Mouse (Mus musculus): ENCODE results near the gene Dscam.

Dscam gene

DNA sequence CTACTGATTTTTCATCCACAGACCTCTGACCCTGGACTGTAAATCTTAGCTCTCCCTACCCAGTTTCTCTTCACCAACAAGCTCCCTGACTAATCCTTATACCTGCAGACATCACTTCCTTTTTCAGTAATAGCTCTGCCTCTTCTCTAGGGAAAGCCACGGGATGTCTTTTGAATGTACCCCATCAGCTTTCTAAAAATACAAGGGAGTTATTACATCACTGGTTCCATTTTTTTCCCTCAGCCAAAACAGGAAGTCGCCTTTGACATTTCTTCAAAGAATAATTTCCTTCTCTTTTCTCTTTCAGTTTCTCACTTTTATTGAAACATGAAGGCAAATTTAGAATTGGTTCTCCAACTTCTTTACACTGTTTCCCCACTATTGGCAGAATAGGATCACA lies 67.5 kb downstream of the Dscam start:
- no peak for DNase-seq

DNA sequence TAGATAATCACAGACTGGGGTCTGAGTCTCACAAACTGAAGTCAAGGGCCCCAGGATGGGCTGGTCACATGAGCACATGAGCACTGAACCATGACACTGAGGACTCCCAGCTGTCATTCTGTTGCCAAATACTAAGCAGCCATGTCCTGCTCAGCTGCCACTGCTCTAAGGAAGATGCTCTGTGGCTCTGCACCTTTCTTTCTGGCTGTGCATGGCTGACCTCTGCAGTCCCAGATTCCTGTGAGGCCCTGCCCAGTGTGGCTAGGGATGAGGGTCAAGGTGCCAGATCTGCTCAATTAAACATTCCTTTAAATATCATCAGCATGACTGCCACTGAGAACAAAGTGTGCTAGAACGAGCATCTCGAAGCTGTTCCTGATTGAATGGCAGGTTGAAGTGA lies 70.5 kb downstream of the Dscam start:
- no peak for DNase-seq

DNA sequence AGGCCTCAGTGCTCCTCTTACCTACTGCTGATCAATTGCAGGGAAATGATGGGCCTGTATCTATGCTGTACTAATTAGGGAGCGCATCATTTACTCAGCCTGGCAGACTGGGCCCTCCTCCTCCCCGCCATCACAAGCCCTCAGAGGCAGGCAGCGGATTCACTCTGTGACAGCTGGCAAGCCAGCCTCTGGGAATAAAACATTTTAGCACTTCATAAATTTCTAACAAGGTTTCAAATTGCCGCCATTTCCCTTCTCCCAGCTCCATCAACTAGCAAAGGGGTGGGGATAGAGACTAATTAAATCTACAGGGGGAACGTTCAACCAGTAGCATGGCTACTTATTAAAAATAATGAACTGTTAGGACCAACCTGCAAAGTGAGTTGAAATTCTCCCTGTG lies 72.0 kb downstream of the Dscam start:
- DNase-seq: no peak

DNA sequence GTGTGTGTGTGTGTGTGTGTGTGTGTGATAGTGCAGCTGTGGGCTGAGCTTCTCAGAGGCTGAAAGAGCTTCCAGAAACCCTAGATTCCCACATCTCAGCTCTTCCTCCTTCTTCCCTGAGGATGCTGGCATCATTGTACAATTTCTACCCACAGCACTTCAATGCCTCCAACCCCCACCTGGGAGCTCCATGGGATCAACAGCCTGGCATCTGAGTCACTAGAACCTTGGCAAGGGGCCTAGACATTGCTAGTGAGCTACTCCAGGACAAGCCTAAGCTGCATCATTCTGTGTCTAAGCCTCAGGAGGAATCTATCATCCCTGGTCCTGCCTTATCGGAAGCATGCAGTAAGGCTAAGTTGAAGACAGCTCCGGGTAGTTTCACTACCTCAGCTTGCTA lies 73.8 kb downstream of the Dscam start:
- no peak for DNase-seq

DNA sequence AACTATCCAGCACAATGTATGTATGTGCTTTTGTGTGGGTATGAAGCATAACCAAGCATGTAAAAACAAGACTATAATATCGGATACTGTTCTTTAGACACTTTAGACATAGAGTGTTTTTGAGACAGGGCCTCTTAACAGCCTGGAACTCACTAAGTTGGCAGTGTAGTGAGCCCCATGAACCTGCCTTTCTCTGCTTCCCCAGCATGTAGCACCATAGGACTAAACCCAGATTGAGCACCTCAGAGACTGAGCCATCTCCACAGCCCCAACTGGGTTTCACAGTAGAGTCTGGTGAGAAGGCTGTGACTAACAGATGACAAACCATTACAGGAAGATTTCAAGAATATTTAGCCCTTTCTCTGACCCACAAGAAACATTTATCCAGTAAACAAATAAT lies 75.1 kb downstream of the Dscam start:
- DNase-seq: no peak

DNA sequence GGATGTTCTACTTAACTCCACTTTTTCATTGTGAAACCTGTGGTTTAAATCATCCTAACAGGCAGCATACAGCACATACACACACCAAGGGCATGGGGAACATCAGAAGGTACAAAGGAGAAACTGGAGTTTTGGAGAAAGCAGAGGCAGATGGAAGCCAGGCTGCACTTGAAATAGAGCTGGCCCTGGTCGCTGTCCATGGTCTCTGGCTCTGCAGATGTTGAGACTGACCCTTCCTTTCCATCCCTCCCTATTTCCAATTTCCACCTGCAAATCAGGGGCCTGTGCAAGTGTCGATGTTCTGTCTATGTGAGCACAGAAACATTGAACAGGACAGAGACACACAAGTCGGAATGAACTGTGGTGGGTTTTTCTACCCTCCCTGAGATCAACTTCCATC lies 81.2 kb downstream of the Dscam start:
- DNase-seq: no peak

DNA sequence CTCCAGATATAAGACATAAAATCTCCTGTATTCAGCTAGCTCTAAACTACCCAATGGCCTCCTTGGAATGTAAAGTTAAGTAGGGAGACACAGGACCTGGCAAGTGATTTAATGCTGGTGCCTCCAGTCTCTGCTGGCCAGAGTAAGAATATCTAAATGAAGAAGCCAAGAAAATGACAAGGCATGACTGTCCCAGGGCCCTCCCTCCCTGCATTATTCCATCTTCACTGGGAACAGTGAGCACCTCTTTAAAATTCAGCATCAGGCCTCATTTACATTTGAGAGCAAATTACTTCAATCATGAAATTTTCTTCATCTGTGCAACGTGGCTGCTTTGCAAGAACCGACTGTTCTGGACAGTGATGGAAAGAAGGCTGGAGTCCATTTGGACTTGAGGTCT lies 86.9 kb downstream of the Dscam start:
- no peak for DNase-seq

DNA sequence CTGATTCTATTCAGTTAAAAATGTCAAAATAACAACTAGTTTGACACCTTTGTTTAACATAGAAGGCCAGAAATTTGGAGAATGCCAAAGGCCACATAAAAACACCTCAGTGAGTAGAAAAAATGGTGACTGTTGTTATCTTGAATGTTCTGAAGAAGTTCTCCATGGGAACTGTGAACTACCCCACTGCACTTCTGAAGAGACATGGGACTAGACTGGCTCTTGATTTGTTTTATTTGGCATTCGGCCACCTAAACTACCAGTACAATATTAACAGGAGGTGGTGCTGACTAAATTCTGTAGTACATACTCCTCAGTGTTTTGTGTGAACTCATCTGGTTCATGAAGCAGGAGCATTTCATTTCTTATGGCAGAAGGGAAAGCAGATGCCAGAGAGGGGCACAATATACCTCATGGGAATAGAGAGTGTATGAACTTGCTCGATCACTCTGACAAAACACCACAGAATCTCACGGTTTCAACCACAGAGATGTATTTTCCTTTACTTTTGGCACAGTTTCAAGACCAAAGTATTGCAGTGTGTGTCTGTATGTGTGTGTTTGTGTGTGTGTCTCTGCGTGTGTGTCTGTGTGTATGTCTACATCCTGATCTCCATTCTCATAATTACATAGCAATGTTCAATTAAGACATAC lies 94.5 kb downstream of the Dscam start:
- no peak for DNase-seq

DNA sequence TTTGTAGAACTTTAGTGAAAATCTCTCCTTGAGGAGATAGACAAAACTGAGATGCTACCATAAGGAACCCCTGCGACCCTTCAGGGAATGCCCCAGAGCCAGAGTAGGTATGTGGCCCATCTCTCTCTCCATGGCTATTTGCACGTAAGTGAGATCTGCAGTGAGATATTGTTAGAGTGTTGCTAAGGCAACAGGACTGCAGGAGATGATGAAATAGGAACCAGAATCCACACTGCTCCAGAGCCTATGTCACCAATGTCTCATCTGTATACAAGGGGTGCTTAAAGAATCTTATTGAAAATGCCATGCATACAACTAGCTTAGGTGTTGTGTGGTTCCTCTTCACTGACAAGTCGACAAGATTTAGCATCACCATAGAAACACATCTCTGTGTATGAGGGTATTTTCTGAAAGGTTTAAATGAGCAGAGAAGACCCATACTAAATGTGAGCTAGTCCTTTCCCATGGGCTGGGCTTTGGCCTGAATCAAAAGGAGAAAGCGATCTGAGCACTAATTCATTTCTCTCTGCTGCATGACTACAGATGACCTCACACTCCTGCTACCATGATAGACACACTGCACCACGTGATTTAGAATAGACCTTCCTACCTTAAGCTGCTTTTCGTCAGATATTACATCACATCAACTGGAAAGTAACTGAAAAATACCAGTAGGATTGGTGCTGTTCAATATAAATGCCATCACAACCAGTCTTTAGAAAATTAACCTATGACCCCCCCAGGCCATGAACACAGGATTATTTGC lies 95.2 kb downstream of the Dscam start:
- DNase-seq: no peak

DNA sequence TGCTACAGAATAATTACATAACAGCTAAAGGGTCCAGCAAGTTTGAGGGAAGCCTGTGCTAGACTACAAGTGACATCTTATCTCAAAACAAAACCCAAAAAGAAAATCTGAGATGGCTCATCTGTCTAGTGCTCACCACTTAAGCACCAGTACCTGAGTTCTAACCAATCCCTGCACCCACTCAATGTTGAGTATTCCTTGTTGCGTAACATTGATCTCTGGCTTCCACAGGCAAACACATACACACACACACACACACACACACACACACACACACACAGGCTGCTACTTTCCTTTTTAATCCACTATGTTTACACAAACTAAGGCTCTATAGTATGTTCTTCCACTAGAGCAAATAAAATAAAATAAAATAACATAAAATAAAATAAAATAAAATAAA lies 96.7 kb downstream of the Dscam start:
- no peak for DNase-seq

DNA sequence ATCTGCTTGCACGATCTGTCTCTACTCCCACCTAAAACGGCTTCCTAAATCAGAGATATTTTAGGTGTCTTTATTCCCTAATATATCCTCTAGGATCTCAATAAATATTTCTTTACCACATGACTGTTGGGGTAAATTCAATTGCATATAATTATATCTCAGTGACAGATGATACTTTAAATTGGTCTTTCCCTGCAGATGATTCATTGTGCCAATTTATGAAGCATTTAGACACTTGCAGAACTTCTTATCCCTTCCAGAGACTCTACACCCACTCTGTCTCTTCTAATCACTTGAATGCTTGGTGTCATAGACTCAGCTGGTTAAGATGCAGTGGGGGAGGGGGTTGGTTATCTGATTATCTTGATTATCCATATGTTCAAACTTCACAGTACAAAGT lies 97.9 kb downstream of the Dscam start:
- DNase-seq: no peak

DNA sequence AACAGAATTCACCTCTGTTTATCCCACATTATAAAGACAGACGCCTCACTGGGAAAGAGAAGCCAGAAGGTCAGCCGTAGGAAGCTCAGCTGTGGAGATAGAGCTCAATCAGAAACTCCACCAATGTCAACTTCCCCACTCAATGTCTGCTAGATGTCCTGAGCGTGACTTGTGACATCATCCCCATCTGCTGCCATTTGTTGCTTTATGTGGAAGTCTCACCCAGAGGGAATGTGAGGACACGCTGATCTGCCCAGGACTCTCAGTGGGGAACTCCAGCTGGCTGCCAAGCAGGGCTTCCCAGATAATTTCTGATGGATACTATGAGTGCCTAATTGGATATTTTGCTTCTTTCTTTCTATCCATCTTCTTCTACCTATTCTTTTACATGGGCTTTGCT lies 103.7 kb downstream of the Dscam start:
- no peak for DNase-seq

DNA sequence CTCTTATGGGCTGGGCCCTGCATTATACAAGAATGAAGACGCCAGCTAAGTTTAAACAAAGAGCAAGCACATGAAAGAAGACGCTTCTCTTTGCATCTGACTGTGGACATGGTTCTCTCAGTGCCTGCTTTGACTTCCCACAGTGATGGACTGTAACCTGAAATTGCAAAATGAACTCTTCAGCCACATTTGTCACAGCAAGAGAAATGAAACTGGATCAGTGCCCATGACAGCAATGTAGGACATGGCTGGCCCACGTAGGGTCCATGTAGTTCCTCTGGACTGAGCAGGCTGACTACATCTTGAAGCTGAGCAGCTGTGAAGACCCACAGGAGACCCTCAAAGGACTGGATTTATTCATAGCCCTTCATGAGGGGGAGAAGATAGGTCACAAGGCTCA lies 108.3 kb downstream of the Dscam start:
- DNase-seq: no peak

DNA sequence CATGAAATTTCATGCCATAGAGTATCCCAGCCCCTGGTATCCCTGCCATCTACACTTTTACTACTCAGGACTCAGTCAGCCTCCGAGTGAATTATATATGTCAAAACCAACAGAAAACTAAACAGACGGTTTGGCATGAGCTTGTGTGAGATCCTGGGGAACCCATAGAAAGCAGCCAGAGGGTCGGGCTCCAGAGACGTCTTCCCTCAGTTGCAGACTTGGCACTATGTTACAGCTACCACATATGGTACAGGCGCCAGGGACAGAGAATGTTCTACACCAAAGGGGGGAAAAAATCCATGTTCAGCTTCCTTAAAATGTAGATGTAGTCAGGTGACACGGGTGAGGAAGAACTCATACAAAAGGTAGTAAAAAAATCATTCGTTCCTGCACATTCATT lies 109.2 kb downstream of the Dscam start:
- no peak for DNase-seq

DNA sequence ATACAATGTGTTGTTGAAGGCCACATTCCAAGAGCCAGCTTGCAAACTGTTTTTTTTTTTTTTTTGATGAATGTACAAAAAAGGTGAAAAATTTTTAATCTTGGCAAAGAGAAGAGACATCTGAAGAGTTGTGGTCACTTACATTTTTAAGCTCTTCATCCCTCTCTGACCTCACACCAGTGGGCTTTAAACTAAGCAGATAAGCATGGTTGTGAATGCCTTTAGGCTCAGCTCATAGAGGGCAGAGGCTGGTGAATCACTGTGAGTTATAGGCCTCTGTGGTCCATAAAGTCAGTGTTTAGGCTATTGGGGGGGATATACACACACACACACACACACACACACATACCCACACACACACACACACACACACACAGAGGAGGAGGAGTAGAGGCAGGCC lies 109.8 kb downstream of the Dscam start:
- DNase-seq: no peak

DNA sequence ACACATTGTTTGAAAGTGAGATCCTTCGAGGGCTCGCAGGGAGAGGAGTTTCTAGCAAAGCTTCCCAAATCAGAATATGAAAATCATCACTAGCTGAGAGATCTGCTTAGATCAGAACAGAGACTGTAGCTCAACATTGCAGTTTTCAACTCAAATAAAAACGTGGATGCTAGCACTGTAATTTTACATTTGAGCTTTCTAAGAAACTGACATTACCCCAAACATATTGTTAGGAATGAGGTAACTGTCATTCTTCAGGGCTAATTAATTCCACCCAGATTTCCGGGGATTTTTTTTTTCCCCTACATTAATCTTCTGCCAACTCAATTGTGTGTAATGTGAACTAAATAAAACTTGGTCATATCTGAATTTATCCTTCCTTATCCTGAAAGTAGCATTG lies 110.3 kb downstream of the Dscam start:
- no peak for DNase-seq

DNA sequence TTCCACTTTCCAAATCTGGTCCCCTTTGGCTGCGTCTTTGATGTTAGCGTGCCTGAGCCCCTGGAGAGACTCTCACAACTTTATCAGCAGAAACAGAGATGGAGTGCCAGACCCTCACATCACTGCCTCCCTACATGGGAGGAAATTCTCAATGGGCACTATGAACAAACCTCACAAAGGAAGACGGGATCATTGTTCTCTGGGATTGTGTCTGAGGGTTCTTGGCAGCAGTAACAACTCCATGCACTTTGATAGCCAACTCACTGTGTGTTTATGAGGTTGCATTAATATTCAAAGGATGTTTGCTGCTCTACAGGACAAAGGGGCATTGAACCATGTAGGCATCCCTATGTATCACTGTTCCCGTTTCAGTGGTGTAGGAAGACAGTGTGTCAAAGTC lies 135.3 kb downstream of the Dscam start:
- no peak for DNase-seq

DNA sequence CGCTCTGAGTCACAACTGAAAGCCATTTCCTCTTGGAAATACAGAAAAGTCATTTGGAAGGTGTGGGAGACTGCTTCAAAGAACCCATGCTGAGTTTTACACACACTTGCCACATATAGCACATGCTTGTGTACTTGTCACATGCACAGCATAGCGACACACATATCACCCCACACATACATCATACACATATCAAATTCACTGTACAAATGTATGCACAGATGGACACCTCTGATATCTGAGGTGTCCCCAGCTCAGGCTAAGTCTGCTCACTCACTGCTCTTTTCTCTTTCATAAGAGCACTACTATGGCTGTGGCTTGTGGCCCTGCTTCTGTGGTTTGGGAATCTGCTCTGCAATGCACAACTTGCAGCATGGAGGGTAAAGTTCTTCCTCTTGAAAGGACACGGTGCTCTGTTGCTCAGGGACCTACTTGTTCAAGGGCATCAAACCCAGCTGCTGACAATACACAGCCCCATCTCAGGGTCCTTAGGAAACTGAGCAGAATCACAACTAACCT lies 137.0 kb downstream of the Dscam start:
- DNase-seq: no peak

DNA sequence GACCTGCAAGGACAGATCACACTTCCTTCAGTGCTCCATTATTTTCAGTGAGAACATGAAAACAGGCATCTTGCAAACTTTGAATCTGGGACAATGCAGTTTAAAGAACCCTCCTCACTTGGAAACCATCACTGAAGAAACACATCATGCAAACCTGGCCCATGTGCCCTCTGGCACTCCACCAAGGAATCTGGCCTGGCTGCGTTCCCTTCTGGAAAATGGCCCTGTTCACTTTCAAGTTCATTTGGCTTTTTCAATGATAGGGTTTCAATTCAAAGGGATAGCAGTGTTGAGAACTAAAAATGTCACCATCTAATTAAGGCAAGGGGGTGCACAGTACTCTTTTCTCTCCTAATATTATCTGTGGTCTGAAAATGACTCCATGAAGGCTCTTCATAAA lies 142.9 kb downstream of the Dscam start:
- no peak for DNase-seq

DNA sequence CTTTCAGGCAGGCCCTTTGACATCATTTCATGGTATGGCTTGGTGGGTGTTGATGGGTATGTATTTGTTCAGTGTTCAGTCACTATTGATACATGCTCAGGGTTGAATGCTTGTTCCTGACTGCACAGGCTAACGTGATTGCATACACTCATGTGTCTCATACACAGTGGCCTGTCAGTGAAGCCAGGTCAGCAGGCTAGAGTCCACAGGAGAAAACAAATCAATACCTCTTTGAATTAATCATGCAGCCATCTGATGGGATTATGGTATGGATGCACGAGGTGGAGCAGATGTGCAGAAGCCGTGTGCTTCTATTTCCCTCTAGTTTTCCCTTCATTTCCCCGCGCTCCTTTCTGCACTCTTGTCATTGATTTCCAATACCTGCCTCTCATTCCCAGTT lies 143.7 kb downstream of the Dscam start:
- DNase-seq: no peak

DNA sequence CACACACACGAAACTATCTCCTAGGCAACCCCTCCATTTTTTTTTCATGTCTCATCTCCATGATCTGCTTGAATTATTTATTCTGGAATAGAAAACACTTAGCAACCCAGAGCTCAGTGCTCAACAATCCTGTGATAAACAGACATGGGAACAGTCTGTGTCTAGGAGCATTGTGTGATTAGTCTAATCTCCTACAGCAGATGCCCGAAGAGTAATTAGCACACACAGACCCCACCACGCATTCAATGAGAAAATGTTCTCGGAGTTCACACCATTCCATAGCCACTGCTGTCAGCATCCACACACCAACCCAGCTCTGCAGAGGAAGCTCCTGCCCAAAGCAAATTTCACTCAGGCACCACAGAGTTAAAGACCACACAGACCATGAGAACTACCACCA lies 146.1 kb downstream of the Dscam start:
- DNase-seq: no peak

DNA sequence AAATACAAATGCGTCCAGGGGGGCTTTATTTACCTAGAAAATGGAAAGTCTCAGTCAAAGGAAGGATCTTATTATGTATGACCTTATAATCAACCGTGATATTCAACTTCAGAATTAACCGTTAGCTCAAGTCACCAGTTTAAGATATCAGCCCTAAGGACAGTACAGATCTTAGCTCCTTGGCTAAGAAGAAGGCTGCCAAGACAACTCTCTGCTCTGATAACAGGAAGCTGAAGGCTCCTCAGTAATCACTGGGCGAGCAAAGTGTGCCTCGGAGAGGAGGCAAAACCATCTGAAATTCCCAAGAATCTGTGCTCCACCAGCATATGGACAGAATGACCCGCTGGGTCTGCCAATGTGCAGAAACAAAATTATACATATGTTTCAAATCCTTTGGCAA lies 149.1 kb downstream of the Dscam start:
- no peak for DNase-seq

DNA sequence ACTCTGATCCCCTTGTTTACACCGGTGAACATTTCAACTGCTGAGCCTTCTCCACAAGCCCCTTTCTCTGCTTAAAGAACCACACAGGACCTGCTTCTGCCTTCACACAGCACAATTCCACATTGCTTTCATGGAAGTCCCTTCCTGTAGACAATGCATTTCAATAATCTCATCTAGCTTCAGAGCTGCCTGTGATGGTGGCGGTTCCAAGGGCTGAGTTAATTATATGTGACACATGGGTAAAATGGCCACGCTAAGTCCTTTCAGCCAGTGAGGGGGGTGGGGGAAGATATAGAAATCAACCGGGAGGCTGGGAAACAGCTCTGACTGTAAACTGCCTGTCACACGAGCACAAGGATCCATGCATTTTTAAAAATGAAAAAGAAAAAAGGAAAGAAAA lies 152.2 kb downstream of the Dscam start:
- DNase-seq: no peak

DNA sequence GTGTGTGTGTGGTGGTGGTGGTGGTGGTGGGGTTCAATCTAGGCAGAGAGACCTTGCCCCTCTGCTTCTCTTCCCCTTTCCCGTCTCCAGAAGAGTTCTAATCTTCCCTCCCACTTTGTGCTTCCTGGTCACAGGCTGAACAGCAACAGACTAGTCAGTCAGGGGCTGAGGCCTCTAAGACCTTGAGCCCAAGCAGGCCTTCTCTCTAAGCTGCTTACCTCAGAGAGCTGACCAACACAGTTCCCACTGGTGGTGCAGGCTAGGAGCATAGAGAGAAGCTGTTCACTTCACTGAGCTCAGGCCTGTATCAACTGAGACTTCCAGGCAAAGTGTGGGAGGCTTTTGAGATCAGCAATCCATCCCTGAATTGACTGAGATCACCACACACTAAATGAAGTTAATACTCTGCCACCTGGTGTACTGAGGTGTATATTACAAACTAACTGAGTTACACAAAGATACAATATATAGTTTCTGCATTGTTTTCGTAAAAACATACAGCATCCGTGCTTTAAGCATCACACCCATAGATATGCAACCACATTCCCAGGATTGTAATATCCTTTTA lies 153.3 kb downstream of the Dscam start:
- no peak for DNase-seq
